Mouse (Mus musculus): ENCODE results near the gene Ern1. TPM values are rescaled to one million over a fixed set of nuclear protein-coding genes. Genes with fewer than 3 reads are reported as not detected.

The Ern1 gene
- polyA plus RNA-seq, 1 experiment from 2014 or later, result 6.6 TPM

DNA sequence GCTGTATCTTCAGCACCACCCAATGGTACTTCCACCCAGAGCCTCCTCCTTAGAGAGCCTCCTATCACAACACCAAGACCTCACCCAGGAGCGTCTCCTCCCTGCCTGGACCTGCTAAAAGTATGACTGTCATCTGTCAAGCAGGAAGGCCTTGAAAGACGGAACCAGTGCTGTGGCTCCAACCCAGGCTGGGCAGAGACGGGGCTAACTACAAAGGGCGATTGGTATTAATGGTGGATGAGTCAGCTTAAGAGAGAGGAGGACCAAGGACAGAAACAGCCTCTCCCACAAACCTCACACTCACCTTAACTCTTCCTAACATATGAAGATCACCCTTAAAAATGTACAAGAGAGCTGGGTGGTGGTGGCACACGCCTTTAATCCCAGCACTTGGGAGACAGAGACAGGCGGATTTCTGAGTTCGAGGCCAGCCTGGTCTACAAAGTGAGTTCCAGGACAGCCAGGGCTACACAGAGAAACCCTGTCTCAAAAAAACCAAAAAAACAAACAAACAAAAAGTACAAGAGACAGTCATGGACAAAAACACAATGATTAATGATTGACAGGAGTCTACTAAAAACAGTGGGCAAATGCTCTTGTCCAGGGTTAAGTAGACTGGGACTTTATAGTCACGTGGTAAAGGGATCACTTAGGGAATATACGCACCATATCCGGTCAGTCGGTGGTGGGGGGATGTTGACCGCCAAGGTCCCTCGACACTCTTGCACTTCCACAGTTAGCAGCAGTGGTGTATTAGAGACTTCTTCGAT lies 23.8 kb upstream of the Ern1 start:
- no peak overlapping the region for H3K9ac ChIP-seq (replicated peaks; ENCODE audit: low read length)
- peaks cover 28% of the 10 kb centered on the region for H3K36me3 ChIP-seq (ENCODE audit: control insufficient read depth, insufficient read depth, low read length)
- H3K4me1 ChIP-seq (ENCODE audit: control insufficient read depth, insufficient read depth, low read length), result no peaks in the 10 kb centered on the region
- ATAC-seq (ENCODE audit: low FRiP score, low TSS enrichment), result no peak
- no peak overlapping the region for H3K4me3 ChIP-seq (replicated peaks; ENCODE audit: low read depth, low read length)
- no peak for DNase-seq
- H3K27me3 ChIP-seq (ENCODE audit: control insufficient read depth, insufficient read depth, low read length), result no peaks in the 10 kb centered on the region
- 94% methylated on average over 14 of the region's 14 CpGs for WGBS
- H3K4me2 ChIP-seq (ENCODE audit: low read length), result no peak overlapping the region
- H3K27ac ChIP-seq (replicated peaks; ENCODE audit: low read depth, low read length), result no peak overlapping the region
- no peaks in the 10 kb centered on the region for H3K9me3 ChIP-seq (ENCODE audit: control insufficient read depth, low read length)

GRCm38 (mm10) chr11:106507638-106508037 lies 20.0 kb upstream of the Ern1 start:
- Histone ChIP-seq H3K4me2 (ENCODE audit: low read length) (no peak overlapping the region), H3K4me1 (ENCODE audit: control insufficient read depth, insufficient read depth, low read length) (no peaks in the 10 kb centered on the region), H3K4me3 (replicated peaks; ENCODE audit: low read depth, low read length) (no peak overlapping the region), H3K27me3 (ENCODE audit: control insufficient read depth, insufficient read depth, low read length) (no peaks in the 10 kb centered on the region), H3K36me3 (ENCODE audit: control insufficient read depth, insufficient read depth, low read length) (peaks cover 30% of the 10 kb centered on the region), H3K9ac (replicated peaks; ENCODE audit: low read length) (no peak overlapping the region), H3K27ac (replicated peaks; ENCODE audit: low read depth, low read length) (no peak overlapping the region), H3K9me3 (ENCODE audit: control insufficient read depth, low read length) (no peaks in the 10 kb centered on the region)
- no peak for ATAC-seq (ENCODE audit: low FRiP score, low TSS enrichment)
- 89% methylated on average over 7 of the region's 7 CpGs for WGBS
- DNase-seq, result no peak

DNA sequence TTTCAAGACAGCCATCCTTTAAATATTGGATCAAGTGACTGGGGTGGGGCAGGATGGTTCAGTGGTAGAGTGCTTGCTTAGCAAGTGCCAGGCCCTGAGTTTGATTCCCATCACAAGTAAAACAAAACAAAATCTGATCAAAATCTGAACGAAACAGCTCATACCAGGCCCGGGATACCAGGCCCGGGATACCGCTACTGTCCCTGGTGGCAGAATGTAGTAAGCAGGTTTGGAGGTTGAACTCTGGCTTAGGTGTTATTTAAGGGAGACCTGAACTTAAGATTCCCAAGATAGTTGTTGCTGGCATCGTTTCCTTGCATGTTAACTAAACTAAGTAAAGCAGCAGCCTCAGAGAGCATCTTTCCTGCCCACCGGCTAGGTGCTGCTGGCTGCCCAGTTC lies 18.6 kb upstream of the Ern1 start:
- Histone ChIP-seq H3K4me2 (ENCODE audit: low read length) (no peak overlapping the region), H3K36me3 (ENCODE audit: control insufficient read depth, insufficient read depth, low read length) (peaks cover 24% of the 10 kb centered on the region), H3K27ac (replicated peaks; ENCODE audit: low read depth, low read length) (no peak overlapping the region), H3K9ac (replicated peaks; ENCODE audit: low read length) (no peak overlapping the region), H3K27me3 (ENCODE audit: control insufficient read depth, insufficient read depth, low read length) (no peaks in the 10 kb centered on the region), H3K9me3 (ENCODE audit: control insufficient read depth, low read length) (no peaks in the 10 kb centered on the region), H3K4me1 (ENCODE audit: control insufficient read depth, insufficient read depth, low read length) (no peaks in the 10 kb centered on the region), H3K4me3 (replicated peaks; ENCODE audit: low read depth, low read length) (no peak overlapping the region)
- ATAC-seq (ENCODE audit: low FRiP score, low TSS enrichment) (no peak), DNase-seq (no peak)
- WGBS, result 88% methylated on average over 6 of the region's 6 CpGs

DNA sequence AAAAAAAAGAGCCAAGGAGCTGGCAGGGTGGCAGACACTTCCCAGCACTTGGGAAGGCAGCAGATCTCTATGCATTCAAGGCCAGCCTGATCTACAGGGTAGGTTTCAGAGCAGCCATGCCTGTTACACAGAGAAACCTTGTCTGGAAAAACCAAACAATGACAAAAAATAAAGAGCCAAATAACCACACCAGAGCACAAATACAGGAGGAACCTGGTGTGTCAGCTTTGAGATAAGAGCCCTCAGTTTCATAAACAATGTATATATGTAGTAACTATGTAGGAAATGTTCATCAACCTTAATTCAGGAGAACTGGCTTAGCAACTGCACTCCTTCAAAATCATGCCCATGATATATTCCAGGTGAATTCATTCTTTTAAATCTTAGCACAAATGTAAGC lies 16.5 kb upstream of the Ern1 start:
- Histone ChIP-seq H3K4me3 (replicated peaks; ENCODE audit: low read depth, low read length) (no peak overlapping the region), H3K9me3 (ENCODE audit: control insufficient read depth, low read length) (no peaks in the 10 kb centered on the region), H3K27me3 (ENCODE audit: control insufficient read depth, insufficient read depth, low read length) (no peaks in the 10 kb centered on the region), H3K36me3 (ENCODE audit: control insufficient read depth, insufficient read depth, low read length) (peaks cover 15% of the 10 kb centered on the region), H3K4me1 (ENCODE audit: control insufficient read depth, insufficient read depth, low read length) (no peaks in the 10 kb centered on the region), H3K4me2 (ENCODE audit: low read length) (no peak overlapping the region), H3K27ac (replicated peaks; ENCODE audit: low read depth, low read length) (no peak overlapping the region), H3K9ac (replicated peaks; ENCODE audit: low read length) (no peak overlapping the region)
- ATAC-seq (ENCODE audit: low FRiP score, low TSS enrichment) (no peak), DNase-seq (no peak)

GRCm38 (mm10) chr11:106503425-106503717 lies 15.7 kb upstream of the Ern1 start:
- Histone ChIP-seq H3K4me1 (ENCODE audit: control insufficient read depth, insufficient read depth, low read length) (no peaks in the 10 kb centered on the region), H3K27ac (replicated peaks; ENCODE audit: low read depth, low read length) (no peak overlapping the region)
- WGBS, result 80% methylated on average over 4 of the region's 4 CpGs

GRCm38 (mm10) chr11:106502631-106503424 lies 15.2 kb upstream of the Ern1 start:
- no peak overlapping the region for H3K27ac ChIP-seq (replicated peaks; ENCODE audit: low read depth, low read length)
- H3K4me1 ChIP-seq (ENCODE audit: control insufficient read depth, insufficient read depth, low read length), result no peaks in the 10 kb centered on the region
- no peak overlapping the region for H3K4me3 ChIP-seq (replicated peaks; ENCODE audit: low read depth, low read length)
- H3K9ac ChIP-seq (replicated peaks; ENCODE audit: low read length), result no peak overlapping the region
- H3K9me3 ChIP-seq (ENCODE audit: control insufficient read depth, low read length), result no peaks in the 10 kb centered on the region
- DNase-seq (no peak), ATAC-seq (ENCODE audit: low FRiP score, low TSS enrichment) (no peak)
- H3K27me3 ChIP-seq (ENCODE audit: control insufficient read depth, insufficient read depth, low read length), result no peaks in the 10 kb centered on the region
- peaks cover 10% of the 10 kb centered on the region; the same call in 1 of the 2 replicates for H3K36me3 ChIP-seq (ENCODE audit: control insufficient read depth, insufficient read depth, low read length)
- 56% methylated on average over 13 of the region's 13 CpGs for WGBS
- no peak overlapping the region for H3K4me2 ChIP-seq (ENCODE audit: low read length)

More at GRCm38 (mm10) chr11:106503425-106503717, 15.7 kb upstream of the Ern1 start:
- no peaks in the 10 kb centered on the region for H3K9me3 ChIP-seq (ENCODE audit: control insufficient read depth, low read length)
- ATAC-seq (ENCODE audit: low FRiP score, low TSS enrichment), result no peak
- no peak for DNase-seq
- H3K4me3 ChIP-seq (replicated peaks; ENCODE audit: low read depth, low read length), result no peak overlapping the region
- H3K4me2 ChIP-seq (ENCODE audit: low read length), result no peak overlapping the region
- H3K36me3 ChIP-seq (ENCODE audit: control insufficient read depth, insufficient read depth, low read length), result peaks cover 10% of the 10 kb centered on the region; the same call in 1 of the 2 replicates
- no peak overlapping the region for H3K9ac ChIP-seq (replicated peaks; ENCODE audit: low read length)
- no peaks in the 10 kb centered on the region for H3K27me3 ChIP-seq (ENCODE audit: control insufficient read depth, insufficient read depth, low read length)

GRCm38 (mm10) chr11:106502159-106502505 lies 14.5 kb upstream of the Ern1 start:
- Histone ChIP-seq H3K36me3 (ENCODE audit: control insufficient read depth, insufficient read depth, low read length) (peaks cover 10% of the 10 kb centered on the region; the same call in 1 of the 2 replicates), H3K4me3 (replicated peaks; ENCODE audit: low read depth, low read length) (peak overlapping the region; percentile 94; the same call in 1 of the 2 replicates), H3K4me1 (ENCODE audit: control insufficient read depth, insufficient read depth, low read length) (no peaks in the 10 kb centered on the region), H3K27ac (replicated peaks; ENCODE audit: low read depth, low read length) (no peak overlapping the region), H3K9me3 (ENCODE audit: control insufficient read depth, low read length) (no peaks in the 10 kb centered on the region), H3K27me3 (ENCODE audit: control insufficient read depth, insufficient read depth, low read length) (no peaks in the 10 kb centered on the region), H3K9ac (replicated peaks; ENCODE audit: low read length) (peak overlapping the region; percentile 99), H3K4me2 (ENCODE audit: low read length) (peak overlapping the region; percentile 79)
- no peak for DNase-seq
- ATAC-seq (ENCODE audit: low FRiP score, low TSS enrichment), result no peak

DNA sequence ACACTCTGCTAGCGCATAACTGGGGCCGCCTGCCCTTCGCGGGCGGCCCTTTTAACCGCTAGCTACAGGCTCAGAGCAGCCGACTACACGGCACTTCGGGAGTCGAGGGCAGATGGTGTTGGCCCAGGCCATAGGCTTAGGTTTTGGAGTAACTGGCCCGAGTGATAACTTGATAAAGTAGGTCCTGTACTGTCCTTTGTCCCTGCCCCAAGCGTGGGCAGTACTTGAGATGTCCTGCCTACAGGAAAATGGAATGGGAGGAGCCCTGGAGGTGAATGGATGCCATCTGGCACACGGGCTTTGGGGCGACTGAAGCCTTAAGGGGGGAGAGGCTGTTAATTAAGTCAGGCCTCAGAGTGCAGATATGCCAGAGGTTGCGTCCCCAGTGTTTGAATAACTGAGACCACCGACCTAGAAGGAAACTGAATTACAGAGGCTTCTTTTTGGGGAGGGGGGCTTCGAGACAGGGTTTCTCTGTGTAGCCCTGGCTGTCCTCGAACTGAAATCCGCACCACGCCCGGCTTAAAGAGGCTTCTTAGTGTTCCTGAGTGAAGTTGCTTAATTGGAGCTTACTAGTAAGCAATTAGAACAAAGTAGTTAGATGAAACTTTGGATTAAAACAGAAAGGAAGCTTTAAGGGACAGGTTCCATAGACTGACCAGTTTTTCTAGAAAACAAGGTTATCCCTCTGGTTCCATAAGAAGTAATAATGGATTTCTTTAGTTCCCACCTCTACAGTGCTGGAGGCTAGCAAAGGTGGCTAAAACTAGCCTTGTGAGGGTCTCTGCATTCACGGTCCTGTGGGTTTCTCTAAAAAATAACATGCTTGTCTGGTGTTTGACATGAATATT lies 13.9 kb upstream of the Ern1 start:
- no peaks in the 10 kb centered on the region for H3K27me3 ChIP-seq (ENCODE audit: control insufficient read depth, insufficient read depth, low read length)
- DNase-seq (peak; percentile 75), ATAC-seq (ENCODE audit: low FRiP score, low TSS enrichment) (peak; percentile 66)
- peaks cover 5% of the 10 kb centered on the region; the same call in 1 of the 2 replicates for H3K36me3 ChIP-seq (ENCODE audit: control insufficient read depth, insufficient read depth, low read length)
- no peaks in the 10 kb centered on the region for H3K9me3 ChIP-seq (ENCODE audit: control insufficient read depth, low read length)
- H3K4me2 ChIP-seq (ENCODE audit: low read length), result peak overlapping the region; percentile 79
- no peaks in the 10 kb centered on the region for H3K4me1 ChIP-seq (ENCODE audit: control insufficient read depth, insufficient read depth, low read length)
- H3K9ac ChIP-seq (replicated peaks; ENCODE audit: low read length), result peak overlapping the region; percentile 99
- peak overlapping the region; percentile 97 for H3K27ac ChIP-seq (replicated peaks; ENCODE audit: low read depth, low read length)
- peak overlapping the region; percentile 94 for H3K4me3 ChIP-seq (replicated peaks; ENCODE audit: low read depth, low read length)
- under 1% methylated on average over 22 of the region's 22 CpGs for WGBS

Data from midbrain, embryonic 14.5 days (tissue).